Mouse (Mus musculus) megakaryocyte-erythroid progenitor cell, adult 5-6 weeks (primary cell): Measurements from ENCODE around the gene Apba1. TPM values are rescaled to one million over a fixed set of nuclear protein-coding genes. Genes with fewer than 3 reads are reported as not detected.

Experiments
- ATAC-seq: replicated peaks from 2 replicates; pipeline ENCODE4 v1.8.0; 2016; ENCODE audit warnings: mild to moderate bottlenecking, inconsistent platforms; ENCODE audit not compliant: severe bottlenecking, poor library complexity, low FRiP score, low TSS enrichment
- total RNA-seq, 2 experiments: library from RNA; stranded (forward) in 1 of 2; stranded (reverse) in 1 of 2; fragments of 200-1000, 215-1000 nt in 1 of 2; fragments of >200 nt in 1 of 2; fragmentation: Nextera tagmentation in 1 of 2; gene quantifications; 2 replicates each; pipeline ENCODE4 v1.2.3; 2014 to 2017

Apba1 gene
- total RNA-seq, 2 experiments from 2014 or later: under 0.01 TPM; not detected in 1

DNA sequence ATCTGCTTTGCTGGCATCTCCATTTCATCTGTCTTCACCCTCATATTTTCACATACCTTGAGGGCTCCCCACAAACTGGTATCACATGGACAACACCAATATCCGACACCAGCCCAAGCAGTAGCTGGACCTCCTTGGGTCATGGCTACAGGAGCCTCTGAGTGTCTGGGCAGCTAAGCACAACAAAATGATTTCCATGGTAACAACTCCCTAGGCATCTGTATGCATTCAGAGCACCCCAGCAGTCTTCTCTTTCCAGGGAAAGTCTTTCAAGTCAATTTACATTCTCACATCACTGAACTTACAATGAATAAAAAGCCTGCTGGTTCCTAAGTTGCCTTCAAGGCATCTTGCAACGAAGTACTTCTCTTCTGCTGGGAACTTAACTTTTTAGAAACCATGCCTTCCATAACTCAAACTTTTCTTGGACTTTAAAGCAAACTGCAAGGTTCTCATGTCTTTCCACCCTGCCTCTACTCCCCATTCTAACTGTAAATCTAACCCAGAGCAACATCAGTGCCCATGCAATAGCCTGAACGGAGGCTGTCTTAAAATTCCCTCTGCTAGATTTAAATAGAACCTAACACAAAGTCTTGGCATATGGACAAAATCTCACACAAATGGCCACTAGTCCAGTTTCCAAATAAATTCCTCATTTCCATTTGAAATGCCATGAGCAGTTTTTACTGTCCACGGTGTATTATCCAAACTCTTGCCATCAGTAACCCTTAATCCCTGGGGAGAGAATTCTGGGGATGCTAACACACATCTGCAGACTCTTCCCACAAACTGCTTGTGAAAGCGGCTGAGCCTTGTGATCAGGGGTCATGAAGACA, 160.9 kb downstream of the Apba1 start:
- ATAC-seq: no peak

DNA sequence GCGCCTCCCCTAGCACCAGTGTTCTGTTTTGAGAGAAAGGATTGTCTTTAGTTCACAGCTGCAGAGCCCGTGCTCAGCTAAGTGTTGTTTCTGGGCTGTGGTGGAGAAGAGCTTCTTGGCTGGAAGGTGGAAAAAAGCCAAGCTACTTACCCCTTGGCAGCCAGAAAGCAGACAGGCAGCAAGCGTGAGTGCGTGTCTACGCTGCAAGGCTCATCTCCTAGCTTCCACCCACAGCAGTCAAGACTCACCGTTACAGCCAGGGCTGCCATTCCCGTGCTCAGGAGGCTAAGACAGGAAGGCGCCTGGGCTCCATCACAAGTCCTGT, 161.5 kb downstream of the Apba1 start:
- ATAC-seq: no peak

DNA sequence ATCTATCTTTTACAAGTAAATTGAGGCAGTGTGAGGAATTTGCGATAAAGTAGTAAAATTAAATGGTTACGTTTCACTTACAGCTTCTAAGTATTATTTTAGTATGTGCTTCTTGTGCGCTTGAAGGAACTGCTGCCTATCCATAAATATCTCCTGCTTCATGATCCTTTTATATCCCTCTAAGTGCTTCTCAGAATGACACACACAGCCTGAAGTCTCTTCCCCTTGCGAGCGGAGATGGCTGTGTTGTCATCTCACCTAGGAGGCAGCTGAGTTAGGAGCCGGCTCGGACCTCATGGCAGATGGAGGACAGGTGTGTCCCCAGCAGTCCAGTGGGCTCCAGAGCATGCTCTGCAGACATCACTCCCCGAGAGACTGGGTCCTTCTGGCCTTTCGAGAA, 163.9 kb downstream of the Apba1 start:
- no peak for ATAC-seq

DNA sequence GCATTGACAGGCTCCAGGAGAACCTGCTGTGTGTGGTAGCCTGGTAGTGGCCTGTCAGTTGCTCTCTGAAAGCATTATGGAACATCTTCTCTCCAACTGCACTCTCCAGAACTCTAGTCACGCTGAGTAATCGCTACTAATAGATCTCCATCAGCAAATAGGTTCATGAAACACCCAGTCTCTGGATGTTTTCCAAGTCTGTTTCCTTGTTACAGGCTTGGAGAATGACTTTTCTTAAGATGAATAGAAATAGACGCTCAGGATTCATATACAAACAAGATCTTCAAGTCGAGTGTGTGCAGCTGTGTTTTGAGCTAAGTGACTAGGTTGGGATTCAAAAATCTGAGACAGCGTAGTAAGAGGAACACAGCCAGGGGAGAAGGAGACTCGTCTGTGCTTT, 165.4 kb downstream of the Apba1 start:
- ATAC-seq: no peak

DNA sequence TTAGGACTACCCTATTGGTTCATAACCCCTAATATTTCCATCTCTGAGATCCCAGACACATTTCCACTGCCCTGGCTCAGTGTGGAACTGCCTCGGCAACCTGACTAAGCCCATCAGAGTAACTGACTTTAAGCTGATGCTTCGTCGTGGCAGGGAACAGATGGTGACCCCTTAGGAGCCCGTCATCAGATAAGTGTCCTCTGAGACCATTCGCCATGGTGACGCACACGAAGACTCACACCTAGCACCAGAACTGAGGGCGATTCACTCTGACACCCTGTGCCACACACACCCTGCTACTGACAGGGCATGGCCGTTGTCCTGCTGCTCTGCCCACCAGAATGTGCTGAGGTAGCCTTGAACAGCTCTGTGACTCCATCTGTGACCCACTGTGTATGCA, 166.1 kb downstream of the Apba1 start:
- no peak for ATAC-seq

DNA sequence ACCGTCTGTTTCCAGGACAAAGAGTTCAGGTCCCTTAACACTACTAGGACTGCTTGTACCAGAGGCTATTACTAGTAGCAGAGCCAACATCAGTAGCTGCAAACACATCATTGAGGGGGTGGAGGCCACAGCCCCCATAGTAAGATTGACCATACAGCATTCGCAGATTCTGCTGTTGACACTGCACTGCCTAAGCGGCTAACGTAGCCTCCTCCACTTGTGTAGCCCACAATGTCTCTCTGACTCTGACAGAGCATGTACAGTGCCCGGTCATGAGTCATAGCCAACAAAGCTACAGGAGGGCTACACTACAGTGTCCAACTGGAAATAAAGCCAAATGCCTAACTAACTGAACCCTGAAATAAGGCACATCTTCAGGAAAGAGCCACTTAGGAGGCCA, 166.9 kb downstream of the Apba1 start:
- ATAC-seq: no peak

DNA sequence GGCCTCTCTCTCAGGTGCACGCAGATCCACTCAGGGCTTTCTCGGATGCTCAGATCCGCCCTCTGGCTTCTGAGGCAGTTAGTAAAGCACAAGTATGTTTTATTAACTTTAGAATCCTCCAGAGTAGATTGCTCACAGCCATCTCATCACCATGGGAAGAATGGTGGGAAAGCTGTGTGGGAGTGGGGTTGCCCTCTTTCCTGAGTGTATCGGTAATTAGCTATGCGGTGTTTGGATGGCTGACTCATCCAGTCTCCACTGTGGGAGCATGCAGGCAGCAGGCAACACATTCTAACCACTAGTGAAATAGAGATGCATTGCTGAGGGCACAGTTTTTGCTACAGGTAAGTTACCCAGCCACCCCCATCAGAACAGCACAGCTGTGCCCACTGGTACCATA, 172.1 kb downstream of the Apba1 start:
- ATAC-seq: no peak

DNA sequence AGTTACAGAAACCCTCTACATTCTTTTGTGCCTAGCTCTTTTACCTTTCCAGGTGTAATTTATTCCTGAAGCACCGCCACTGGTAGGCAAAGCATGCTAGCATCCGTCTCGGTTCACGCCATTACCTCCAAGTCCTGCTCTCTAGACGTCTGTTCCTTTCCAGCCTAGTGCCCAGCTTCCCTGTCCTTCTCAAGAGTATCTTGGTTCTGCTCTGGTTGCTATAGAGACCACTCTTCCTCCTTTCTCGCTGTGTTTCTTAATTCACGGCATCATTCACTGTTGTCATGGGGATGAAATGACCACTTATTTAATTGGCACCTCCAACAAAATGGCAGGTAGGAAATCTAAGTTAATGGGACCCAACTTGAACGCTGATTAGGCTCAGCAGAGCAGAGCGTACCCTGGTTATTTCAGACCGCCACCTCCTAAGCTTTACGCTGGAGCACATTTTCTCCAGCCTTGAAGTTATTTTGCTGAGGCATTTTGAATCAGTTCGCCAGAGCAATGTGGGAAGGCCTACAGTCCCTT, 182.8 kb downstream of the Apba1 start:
- no peak for ATAC-seq

DNA sequence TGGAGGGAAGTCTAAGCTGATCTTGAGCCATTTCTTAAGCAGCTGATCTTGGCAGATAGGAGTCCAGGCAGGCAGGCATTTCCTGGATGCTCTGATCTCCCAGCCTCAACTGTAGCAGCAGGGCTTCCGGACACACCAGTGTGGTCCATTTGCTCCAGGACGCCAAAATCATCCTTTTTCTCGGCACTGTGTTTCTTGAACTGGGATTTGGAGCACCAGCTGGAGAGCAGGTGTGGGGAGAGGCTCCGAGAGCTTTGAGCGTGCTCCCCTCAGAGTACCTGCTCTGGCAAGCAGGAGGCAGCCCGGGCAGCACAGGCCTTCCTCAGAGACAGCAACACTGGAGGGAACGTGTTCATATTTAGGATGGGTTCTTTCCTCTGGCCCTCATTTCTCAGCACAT, 184.2 kb downstream of the Apba1 start:
- no peak for ATAC-seq

DNA sequence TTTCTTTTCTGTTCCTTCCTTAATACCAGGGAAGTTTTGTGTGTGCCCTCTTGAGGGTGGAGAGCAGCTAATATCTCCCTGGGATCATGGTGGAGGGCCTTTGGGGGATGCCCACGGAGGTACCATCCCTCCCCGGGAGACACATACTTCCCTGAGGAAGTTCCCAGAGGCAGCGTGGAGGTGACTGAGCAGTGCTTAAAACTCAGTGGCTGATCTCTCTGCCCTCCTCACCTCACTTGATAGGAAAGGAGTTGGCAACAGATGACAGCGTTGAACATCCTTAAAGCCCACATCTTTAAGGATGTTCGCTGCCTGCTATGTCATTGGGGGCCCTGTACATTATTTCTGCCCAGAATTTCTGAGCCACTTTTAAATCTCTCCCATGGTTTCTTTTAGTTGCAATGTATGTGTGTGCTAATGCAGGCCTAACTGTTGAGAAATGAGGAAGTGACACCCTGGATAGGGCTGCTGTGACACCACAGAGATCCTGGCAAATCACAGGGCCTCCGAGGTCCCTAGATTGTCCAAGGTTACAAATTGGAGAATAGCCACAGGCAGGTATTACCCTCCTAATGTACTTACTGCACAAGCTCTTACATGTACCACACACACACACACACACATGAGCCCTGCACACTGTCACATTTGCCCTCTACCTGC, 187.5 kb downstream of the Apba1 start:
- no peak for ATAC-seq

DNA sequence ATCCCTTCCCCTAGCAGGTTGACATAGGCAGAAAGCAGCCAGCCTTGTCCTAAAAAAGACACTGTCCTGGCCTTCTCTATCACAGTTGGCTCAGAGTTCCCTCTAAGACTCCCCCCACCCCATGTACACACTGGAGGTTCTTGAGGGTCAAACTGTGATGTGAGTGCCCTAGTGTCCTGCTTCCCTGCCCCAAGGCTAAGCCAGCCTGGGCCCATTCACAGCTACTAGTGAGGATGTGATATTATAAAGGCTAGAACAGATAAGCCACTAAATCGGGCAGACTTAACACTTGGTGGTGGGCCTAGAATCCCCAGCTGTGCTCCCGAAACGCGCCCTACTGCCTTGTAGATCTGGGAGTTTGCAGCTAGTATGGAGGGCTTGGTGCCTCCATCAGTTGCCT, 188.1 kb downstream of the Apba1 start:
- no peak for ATAC-seq

DNA sequence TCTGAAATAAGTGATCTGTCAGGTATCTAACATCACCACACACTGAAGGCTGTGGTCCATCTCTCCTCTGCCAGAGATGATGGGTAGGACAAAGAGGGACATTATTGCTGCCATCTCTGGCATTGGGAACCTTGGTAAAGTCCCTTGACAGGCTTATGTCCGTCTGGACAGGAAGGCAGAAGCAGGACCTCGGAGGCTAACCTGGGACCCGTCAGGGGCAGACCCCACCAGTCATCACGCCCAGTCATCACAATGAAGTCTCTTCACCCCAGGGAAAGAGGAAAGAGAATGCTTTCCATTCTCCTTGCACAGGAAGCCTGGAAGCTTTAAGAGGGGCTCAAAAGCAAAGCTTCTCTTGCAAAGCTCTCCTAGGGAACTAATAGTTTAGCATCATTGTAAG, 189.2 kb downstream of the Apba1 start:
- ATAC-seq: no peak

DNA sequence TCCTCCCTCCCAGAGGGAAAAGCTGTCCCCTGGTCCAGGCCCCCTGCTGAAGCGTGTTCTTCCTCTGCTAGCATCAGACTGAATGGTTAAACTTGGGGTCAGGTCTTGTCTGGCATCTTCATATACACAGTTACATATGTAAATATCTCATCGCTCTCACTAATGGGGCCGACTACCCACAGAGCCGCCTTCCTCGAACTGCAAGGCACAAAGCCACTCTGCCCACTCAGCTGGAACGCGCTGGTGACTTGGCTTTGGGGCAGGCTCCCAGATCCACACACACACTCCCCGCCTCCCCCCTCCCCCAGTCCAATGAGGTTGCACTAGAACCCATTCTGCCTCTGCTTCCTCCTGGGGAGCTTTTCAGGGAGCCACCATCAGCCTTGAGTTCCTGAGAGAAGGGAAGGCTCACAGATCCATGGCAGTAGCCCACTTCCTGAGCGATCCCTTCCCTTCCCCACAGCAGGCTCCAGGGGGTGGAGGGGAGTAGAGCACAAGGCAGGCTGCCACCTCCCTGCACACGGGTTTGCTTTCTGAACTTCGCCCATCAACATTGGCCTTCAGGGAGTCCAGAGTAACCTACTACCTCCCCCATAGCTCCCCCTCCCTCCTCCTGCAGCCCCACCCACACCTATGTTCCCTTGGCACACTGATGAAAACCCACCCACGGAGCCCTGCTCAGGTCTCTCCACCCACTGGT, 189.8 kb downstream of the Apba1 start:
- no peak for ATAC-seq

DNA sequence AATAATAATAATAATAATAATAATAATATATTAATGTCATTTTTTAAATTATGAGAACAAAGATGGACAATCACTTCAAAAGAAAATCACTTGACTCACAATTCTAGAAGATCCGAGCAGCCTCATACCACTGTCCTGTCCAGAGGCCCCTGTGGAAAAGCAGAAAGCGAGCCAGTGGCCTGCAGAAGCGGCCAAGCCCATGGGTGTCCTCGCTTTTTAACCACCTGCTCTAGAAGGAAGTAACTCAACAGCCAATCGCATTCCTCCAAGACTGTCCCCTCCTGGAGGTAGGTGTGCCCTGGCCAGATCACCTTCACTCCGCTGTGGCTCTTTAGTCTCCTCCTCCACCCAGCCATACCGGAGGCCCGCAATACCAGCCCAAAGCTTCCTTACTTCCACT, 196.8 kb downstream of the Apba1 start:
- ATAC-seq: no peak

DNA sequence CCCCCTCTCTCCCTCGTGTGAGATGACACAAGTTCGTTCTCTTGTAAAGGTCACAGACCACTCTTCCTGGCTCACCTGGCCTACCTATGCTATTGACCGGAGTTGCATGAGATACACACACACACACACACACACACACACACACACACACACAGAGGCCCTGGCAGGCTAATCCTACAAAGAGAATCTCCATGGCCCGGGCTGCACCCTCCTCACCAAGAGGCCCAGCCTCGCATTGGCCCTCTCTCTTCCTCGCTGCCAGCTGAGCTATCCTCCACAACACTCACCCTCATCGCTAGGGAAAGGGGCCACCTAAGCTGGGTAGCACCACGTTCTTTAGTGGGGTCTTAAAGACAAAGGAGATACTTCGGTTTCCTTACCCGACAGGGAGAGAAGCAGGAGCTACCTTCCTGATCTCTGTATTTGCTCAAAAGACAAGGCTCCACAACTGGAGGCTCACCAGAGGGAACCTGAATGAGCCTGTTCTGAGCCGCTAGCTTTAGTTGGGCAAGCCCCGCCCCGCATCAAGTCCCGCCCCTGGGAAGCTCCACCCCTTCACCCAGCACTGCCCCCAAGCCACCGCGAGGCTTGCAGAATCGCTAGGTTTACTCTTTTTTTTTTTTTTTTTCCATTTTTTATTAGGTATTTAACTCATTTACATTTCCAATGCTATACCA, 197.8 kb downstream of the Apba1 start:
- no peak for ATAC-seq

DNA sequence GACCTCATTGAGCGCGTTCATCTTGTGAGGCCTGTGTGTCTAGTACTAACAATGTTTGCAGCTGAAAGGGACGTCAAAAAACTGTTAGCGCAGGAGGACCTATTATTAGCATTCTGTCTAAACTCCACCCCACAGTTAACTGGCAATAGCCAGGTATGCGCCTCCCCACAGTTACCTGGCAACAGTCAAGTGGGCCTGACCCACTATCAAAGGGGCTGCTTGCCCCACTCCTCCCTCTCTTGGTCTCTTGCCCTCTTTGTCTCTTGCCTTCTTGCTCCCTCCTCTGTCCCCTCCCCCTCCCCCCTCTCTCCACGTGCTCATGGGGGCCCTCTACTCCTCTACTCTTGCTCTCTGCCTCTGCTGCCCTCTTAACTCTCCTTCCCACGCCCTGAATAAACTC, 198.9 kb downstream of the Apba1 start:
- ATAC-seq: no peak

DNA sequence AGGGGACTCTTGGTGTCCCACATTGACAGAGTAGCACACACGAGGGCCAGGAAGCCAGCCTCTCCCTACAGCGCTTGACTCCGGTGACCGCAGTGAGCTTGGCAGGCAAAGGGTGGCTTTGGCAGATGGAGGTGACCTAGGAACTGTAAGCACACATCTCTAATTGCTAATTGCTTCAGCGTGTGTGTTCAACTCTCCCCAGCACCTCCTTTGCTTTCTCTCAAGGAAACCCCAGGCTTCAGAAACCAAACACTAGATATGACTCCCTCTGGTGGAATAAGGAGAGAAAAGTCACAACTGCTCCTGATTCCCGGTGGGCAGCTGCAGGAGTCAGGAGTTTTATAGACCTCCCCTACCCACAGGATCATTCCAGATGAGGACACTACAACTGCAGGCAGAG, 200.2 kb downstream of the Apba1 start:
- no peak for ATAC-seq

DNA sequence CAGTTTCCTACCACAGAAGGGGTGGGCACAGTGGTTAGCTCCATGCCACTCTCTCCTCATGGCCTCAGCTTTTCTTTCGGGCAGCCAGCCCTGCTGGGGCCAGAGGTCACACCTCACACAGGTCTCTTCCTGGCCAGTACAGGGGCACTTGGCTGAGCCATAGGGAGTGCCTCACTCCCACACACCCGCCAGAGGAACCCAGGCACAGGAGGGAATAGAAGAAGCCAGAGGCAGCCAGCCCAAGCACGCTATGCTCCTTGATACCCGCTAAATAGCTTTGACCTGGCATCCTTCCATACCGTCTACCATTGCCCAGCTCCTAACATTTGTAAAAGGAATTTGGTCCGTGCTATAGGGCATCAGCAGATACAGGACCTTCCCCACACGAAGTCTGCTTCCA, 201.2 kb downstream of the Apba1 start:
- no peak for ATAC-seq

DNA sequence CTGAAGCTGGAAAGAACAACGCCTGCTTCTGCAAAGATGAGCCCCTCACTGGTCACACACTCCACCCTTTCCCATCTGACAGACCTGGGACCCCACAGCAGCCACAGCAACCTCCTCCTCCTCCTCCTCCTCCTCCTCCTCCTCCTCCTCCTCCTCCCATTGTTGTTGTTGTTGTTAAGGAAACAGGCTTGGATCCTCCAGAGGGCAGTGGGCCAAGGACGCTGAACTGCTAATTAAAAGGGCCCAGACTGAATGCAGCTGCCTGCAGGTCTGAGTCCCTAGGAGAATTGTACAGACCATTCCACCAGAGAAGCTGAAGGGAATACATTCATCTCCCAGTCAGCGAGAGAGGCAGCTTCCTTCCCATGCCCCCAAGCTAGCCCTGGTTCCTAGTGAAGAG, 201.6 kb downstream of the Apba1 start:
- ATAC-seq: no peak

DNA sequence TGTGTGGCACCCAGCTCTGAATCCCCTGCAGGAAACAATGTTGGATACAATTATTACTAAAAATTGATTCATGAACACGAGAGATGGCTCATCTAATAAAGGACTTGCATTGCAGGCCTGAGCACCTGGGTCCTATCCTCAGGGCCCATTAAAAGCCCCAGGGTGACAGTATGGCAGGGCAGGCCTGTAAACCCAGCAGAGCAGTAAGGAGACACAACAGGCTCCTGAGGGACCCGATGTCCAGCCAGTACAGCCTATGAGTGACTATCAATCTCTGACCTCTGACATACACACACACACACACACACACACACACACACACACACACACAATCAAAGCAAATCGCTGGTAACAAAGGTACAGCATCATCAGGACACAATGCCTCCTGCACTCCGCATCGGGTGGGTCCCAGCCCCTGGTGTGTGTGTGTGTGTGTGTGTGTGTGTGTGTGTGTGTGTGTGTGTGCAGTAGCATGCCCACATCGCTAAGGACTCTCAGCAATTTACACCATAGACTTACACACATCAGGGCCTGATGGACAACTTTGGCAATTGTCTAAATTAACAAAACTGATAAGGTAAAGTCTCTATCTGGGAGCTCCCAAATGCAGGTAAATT, 202.3 kb downstream of the Apba1 start:
- ATAC-seq: no peak
